Mouse (Mus musculus) stomach, embryonic 14.5 days (tissue): ENCODE results near the gene Tln2. TPM values are rescaled to one million over a fixed set of nuclear protein-coding genes. Genes with fewer than 3 reads are reported as not detected.

Experiments
- ATAC-seq: fragments of 200-750 bp; cut with Nextera tagmentation; 2 replicates; pipeline ENCODE4 v1.8.0; 2017; ENCODE audit warnings: low read depth, moderate TSS enrichment; ENCODE audit not compliant: insufficient number of reproducible peaks, insufficient read depth, low FRiP score
- H3K27ac ChIP-seq: fragments of 300-500 bp; sonication (generic); 2 replicates; pipeline ENCODE4 v1.5.1; 2014; ENCODE audit warnings: mild to moderate bottlenecking, low read length, moderate library complexity, mixed read lengths
- H3K27me3 ChIP-seq: fragments of 300-500 bp; sonication (generic); 2 replicates; pipeline ENCODE4 v1.6.1; 2014; ENCODE audit warnings: low read length, control low read depth, mixed read lengths; ENCODE audit not compliant: control insufficient read depth, insufficient read depth
- H3K36me3 ChIP-seq: fragments of 300-500 bp; sonication (generic); 2 replicates; pipeline ENCODE4 v1.6.1; 2014; ENCODE audit warnings: mild to moderate bottlenecking, control low read depth, low read length, moderate library complexity, mixed read lengths; ENCODE audit not compliant: control insufficient read depth, insufficient read depth
- H3K4me1 ChIP-seq: fragments of 300-500 bp; sonication (generic); 2 replicates; pipeline ENCODE4 v1.6.1; 2014; ENCODE audit warnings: low read length, control low read depth, mixed read lengths; ENCODE audit not compliant: control insufficient read depth, insufficient read depth
- H3K4me2 ChIP-seq: fragments of 300-500 bp; sonication (generic); replicated peaks from 2 replicates; pipeline ENCODE4 v1.6.1; 2014; ENCODE audit warnings: low read depth, low read length, control low read depth
- H3K4me3 ChIP-seq: fragments of 300-500 bp; sonication (generic); 2 replicates; pipeline ENCODE4 v1.5.1; 2014; ENCODE audit warnings: low read depth, low read length, control low read depth
- H3K9ac ChIP-seq: fragments of 300-500 bp; sonication (generic); replicated peaks from 2 replicates; pipeline ENCODE4 v1.6.1; 2014; ENCODE audit warnings: low read depth, mild to moderate bottlenecking, control low read depth, low read length, moderate library complexity, mixed read lengths
- H3K9me3 ChIP-seq: fragments of 300-500 bp; sonication (generic); 2 replicates; pipeline ENCODE4 v1.6.1; 2016; ENCODE audit warnings: low read depth, low read length, control low read depth; ENCODE audit not compliant: control insufficient read depth
- WGBS: fragments of 180-500 bp; shearing (Covaris S2); extraction: QIAGEN DNeasy Blood & Tissue Kit; methylation state at CpG from one replicate; pipeline ENCODE4 v1.1.7; 2014; 5-methylcytosine and 5-hydroxymethylcytosine counted together
- polyA plus RNA-seq: library from polyadenylated mRNA; unstranded; fragments of >200 nt; fragmentation: Nextera tagmentation; extraction: Ambion mirVana; gene quantifications from 2 replicates; pipeline ENCODE4 v1.2.1, GENCODE M21; 2014

Tln2 gene
- polyA plus RNA-seq, 1 experiment from 2014 or later: 56.1 TPM

GRCm38 (mm10) chr9:67399563-67399962 is 159.9 kb downstream of the Tln2 start:
- Histone ChIP-seq H3K27ac (no peak overlapping the region), H3K9ac (no peak overlapping the region), H3K36me3 (no peaks in the 10 kb centered on the region), H3K4me3 (no peak overlapping the region), H3K27me3 (no peaks in the 10 kb centered on the region), H3K4me2 (no peak overlapping the region), H3K9me3 (no peaks in the 10 kb centered on the region), H3K4me1 (no peaks in the 10 kb centered on the region)
- ATAC-seq: no peak
- 83% methylated on average over 6 of the region's 6 CpGs for WGBS

GRCm38 (mm10) chr9:67397756-67398155 is 161.7 kb downstream of the Tln2 start:
- H3K9ac ChIP-seq: no peak overlapping the region
- H3K4me1 ChIP-seq: no peaks in the 10 kb centered on the region
- no peak overlapping the region for H3K4me2 ChIP-seq
- no peak overlapping the region for H3K27ac ChIP-seq
- H3K27me3 ChIP-seq: no peaks in the 10 kb centered on the region
- 85% methylated on average over 3 of the region's 3 CpGs for WGBS
- H3K4me3 ChIP-seq: no peak overlapping the region
- no peaks in the 10 kb centered on the region for H3K36me3 ChIP-seq
- no peaks in the 10 kb centered on the region for H3K9me3 ChIP-seq
- no peak for ATAC-seq

DNA sequence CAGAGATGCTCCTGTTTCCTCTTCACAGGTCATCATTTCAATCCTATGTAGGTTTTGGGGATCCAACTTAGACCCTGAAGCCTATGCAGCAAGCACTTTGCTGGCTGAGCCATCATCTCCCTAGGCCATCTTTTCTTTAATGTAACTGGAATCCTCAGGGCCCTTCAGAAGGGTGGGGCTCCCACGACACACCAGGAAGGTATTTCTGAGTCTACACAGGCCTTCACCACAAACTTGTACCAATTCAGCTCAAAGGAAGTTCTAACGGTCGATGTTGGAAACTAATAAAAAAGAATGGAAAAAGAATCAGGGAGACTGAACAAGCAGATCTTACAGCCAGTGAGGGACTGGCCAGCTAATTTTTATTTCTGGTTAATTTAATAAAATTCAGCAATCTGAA is 163.1 kb downstream of the Tln2 start:
- no peak overlapping the region for H3K4me3 ChIP-seq
- no peak for ATAC-seq
- no peak overlapping the region for H3K27ac ChIP-seq
- H3K36me3 ChIP-seq: no peaks in the 10 kb centered on the region
- no peaks in the 10 kb centered on the region for H3K27me3 ChIP-seq
- no peak overlapping the region for H3K4me2 ChIP-seq
- no peaks in the 10 kb centered on the region for H3K9me3 ChIP-seq
- 82% methylated on average over 3 of the region's 3 CpGs for WGBS
- no peak overlapping the region for H3K9ac ChIP-seq
- no peaks in the 10 kb centered on the region for H3K4me1 ChIP-seq

GRCm38 (mm10) chr9:67384028-67384590 is 175.4 kb downstream of the Tln2 start:
- Histone ChIP-seq H3K4me3 (no peak overlapping the region), H3K27me3 (no peaks in the 10 kb centered on the region), H3K36me3 (0 out of 2 replicates have a peak, but pooled peaks cover 4% of the 10 kb centered on the region), H3K9ac (no peak overlapping the region), H3K4me1 (no peaks in the 10 kb centered on the region), H3K4me2 (no peak overlapping the region), H3K9me3 (no peaks in the 10 kb centered on the region), H3K27ac (no peak overlapping the region)
- 88% methylated on average over 9 of the region's 9 CpGs for WGBS
- ATAC-seq: no peak

GRCm38 (mm10) chr9:67380095-67380494 is 179.4 kb downstream of the Tln2 start:
- ATAC-seq: no peak

GRCm38 (mm10) chr9:67378772-67379171 is 180.7 kb downstream of the Tln2 start:
- Histone ChIP-seq H3K4me2 (no peak overlapping the region), H3K4me1 (no peaks in the 10 kb centered on the region), H3K9ac (no peak overlapping the region), H3K27ac (no peak overlapping the region), H3K4me3 (no peak overlapping the region), H3K36me3 (no peaks in the 10 kb centered on the region), H3K27me3 (no peaks in the 10 kb centered on the region), H3K9me3 (no peaks in the 10 kb centered on the region)
- WGBS: 90% methylated on average over 5 of the region's 5 CpGs
- no peak for ATAC-seq

More at GRCm38 (mm10) chr9:67380095-67380494, 179.4 kb downstream of the Tln2 start:
- Histone ChIP-seq H3K27ac (no peak overlapping the region), H3K4me2 (no peak overlapping the region), H3K36me3 (no peaks in the 10 kb centered on the region), H3K4me3 (no peak overlapping the region), H3K27me3 (no peaks in the 10 kb centered on the region), H3K4me1 (no peaks in the 10 kb centered on the region), H3K9me3 (no peaks in the 10 kb centered on the region), H3K9ac (no peak overlapping the region)
- WGBS: 46% methylated on average over 5 of the region's 5 CpGs

GRCm38 (mm10) chr9:67368078-67368477 is 191.4 kb downstream of the Tln2 start:
- Histone ChIP-seq H3K27ac (no peak overlapping the region), H3K9ac (no peak overlapping the region), H3K4me2 (no peak overlapping the region), H3K36me3 (no peaks in the 10 kb centered on the region; the same call in 1 of the 2 replicates), H3K27me3 (no peaks in the 10 kb centered on the region), H3K4me1 (no peaks in the 10 kb centered on the region), H3K9me3 (no peaks in the 10 kb centered on the region), H3K4me3 (no peak overlapping the region)
- 90% methylated on average over 3 of the region's 3 CpGs for WGBS
- ATAC-seq: no peak

- Histone ChIP-seq H3K4me1 (no peaks in the 10 kb centered on the region), H3K4me2 (no peak overlapping the region), H3K27me3 (no peaks in the 10 kb centered on the region), H3K4me3 (no peak overlapping the region), H3K36me3 (no peaks in the 10 kb centered on the region), H3K9ac (no peak overlapping the region), H3K27ac (no peak overlapping the region), H3K9me3 (no peaks in the 10 kb centered on the region)
- 92% methylated on average over 10 of the region's 10 CpGs for WGBS
- ATAC-seq: no peak
Observed at GRCm38 (mm10) chr9:67362511-67362910, 197.0 kb downstream of the Tln2 start.

- no peak for ATAC-seq
- Histone ChIP-seq H3K9ac (no peak overlapping the region), H3K36me3 (no peaks in the 10 kb centered on the region), H3K9me3 (no peaks in the 10 kb centered on the region), H3K4me2 (no peak overlapping the region), H3K4me1 (no peaks in the 10 kb centered on the region), H3K27me3 (no peaks in the 10 kb centered on the region), H3K27ac (no peak overlapping the region), H3K4me3 (no peak overlapping the region)
- 94% methylated on average over 2 of the region's 2 CpGs for WGBS
Observed at GRCm38 (mm10) chr9:67362053-67362452, 197.4 kb downstream of the Tln2 start.
